Mouse (Mus musculus): ENCODE measurements around the gene Xcl1.
A peak's percentile ranks its signal among the peaks of the same experiment; 100 is the strongest.
"Not testable (repeated sequence)": the region's sequence is repeated elsewhere in the genome, so short reads cannot be mapped to it uniquely, and the experiment has no call there.

Gene Xcl1

GRCm38 (mm10) chr1:164935477-164936044 lies at the start of gene Xcl1:
TSS of gene Xcl1 (minus strand) at chr1:164935527.
- ATAC-seq (ENCODE audit: low TSS enrichment), result no peak

- ATAC-seq (ENCODE audit: low TSS enrichment), result not testable (repeated sequence)
These were observed 49.4 kb upstream of the Xcl1 start for GRCm38 (mm10) chr1:164984681-164985080.

GRCm38 (mm10) chr1:164977351-164977750 lies 42.0 kb upstream of the Xcl1 start:
- ATAC-seq (ENCODE audit: low TSS enrichment), result no peak

GRCm38 (mm10) chr1:164975729-164976128 lies 40.4 kb upstream of the Xcl1 start:
- ATAC-seq (ENCODE audit: low TSS enrichment), result no peak

GRCm38 (mm10) chr1:164975276-164975675 lies 39.9 kb upstream of the Xcl1 start:
- no peak for ATAC-seq (ENCODE audit: low TSS enrichment)

GRCm38 (mm10) chr1:164973790-164974189 lies 38.5 kb upstream of the Xcl1 start:
- ATAC-seq (ENCODE audit: low TSS enrichment), result no peak

- no peak for ATAC-seq (ENCODE audit: low TSS enrichment)
These were observed 38.0 kb upstream of the Xcl1 start for GRCm38 (mm10) chr1:164973341-164973740.

GRCm38 (mm10) chr1:164972744-164973143 lies 37.4 kb upstream of the Xcl1 start:
- ATAC-seq (ENCODE audit: low TSS enrichment), result no peak

- no peak for ATAC-seq (ENCODE audit: low TSS enrichment)
These were observed 30.9 kb upstream of the Xcl1 start for GRCm38 (mm10) chr1:164966095-164966698.

GRCm38 (mm10) chr1:164960610-164961009 lies 25.3 kb upstream of the Xcl1 start:
- no peak for ATAC-seq (ENCODE audit: low TSS enrichment)

GRCm38 (mm10) chr1:164959787-164960385 lies 24.6 kb upstream of the Xcl1 start:
- no peak for ATAC-seq (ENCODE audit: low TSS enrichment)

GRCm38 (mm10) chr1:164959160-164959559 lies 23.8 kb upstream of the Xcl1 start:
- no peak for ATAC-seq (ENCODE audit: low TSS enrichment)

GRCm38 (mm10) chr1:164957974-164958373 lies 22.6 kb upstream of the Xcl1 start:
- ATAC-seq (ENCODE audit: low TSS enrichment), result no peak

- no peak for ATAC-seq (ENCODE audit: low TSS enrichment)
These were observed 21.5 kb upstream of the Xcl1 start for GRCm38 (mm10) chr1:164956725-164957399.

- no peak for ATAC-seq (ENCODE audit: low TSS enrichment)
These were observed 20.3 kb upstream of the Xcl1 start for GRCm38 (mm10) chr1:164955452-164956196.

- ATAC-seq (ENCODE audit: low TSS enrichment), result no peak
These were observed 18.2 kb upstream of the Xcl1 start for GRCm38 (mm10) chr1:164953574-164953973.

GRCm38 (mm10) chr1:164936060-164936459 lies 733 bp upstream of the Xcl1 start:
- ATAC-seq (ENCODE audit: low TSS enrichment), result no peak

GRCm38 (mm10) chr1:164933441-164934188 lies 1.7 kb downstream of the Xcl1 start:
- no peak for ATAC-seq (ENCODE audit: low TSS enrichment)

GRCm38 (mm10) chr1:164931135-164931534 lies 4.2 kb downstream of the Xcl1 start:
- peak; percentile 85 for ATAC-seq (ENCODE audit: low TSS enrichment)

- ATAC-seq (ENCODE audit: low TSS enrichment), result no peak
These were observed 5.3 kb downstream of the Xcl1 start for GRCm38 (mm10) chr1:164930006-164930405.

- peak; percentile 96 for ATAC-seq (ENCODE audit: low TSS enrichment)
These were observed 8.7 kb downstream of the Xcl1 start for GRCm38 (mm10) chr1:164926534-164927160.

Data from frontal cortex, adult (tissue).